Mouse (Mus musculus) limb, embryonic 12.5 days (tissue): ENCODE data around the gene Pdcd4. TPM values are rescaled to one million over a fixed set of nuclear protein-coding genes. Genes with fewer than 3 reads are reported as not detected.

ENCODE experiments used
- ATAC-seq: fragments of 200-750 bp; cut with Nextera tagmentation; 2 replicates; pipeline ENCODE4 v1.8.0; 2017; ENCODE audit warnings: low read depth, moderate TSS enrichment; ENCODE audit not compliant: insufficient number of reproducible peaks, insufficient read depth, low FRiP score, low TSS enrichment
- H3K27ac ChIP-seq: fragments of 300-500 bp; sonication (generic); 2 replicates; pipeline ENCODE4 v1.5.1; 2016; ENCODE audit warnings: mild to moderate bottlenecking, moderate library complexity
- H3K27me3 ChIP-seq: fragments of 300-500 bp; sonication (generic); 2 replicates; pipeline ENCODE4 v1.6.1; 2016; ENCODE audit warnings: mild to moderate bottlenecking, moderate library complexity
- H3K36me3 ChIP-seq: fragments of 300-500 bp; sonication (generic); 2 replicates; pipeline ENCODE4 v1.6.1; 2016; ENCODE audit warnings: mild to moderate bottlenecking, moderate library complexity
- H3K4me1 ChIP-seq: fragments of 300-500 bp; sonication (generic); replicated peaks from 2 replicates; pipeline ENCODE4 v1.6.1; 2016
- H3K4me2 ChIP-seq: fragments of 300-500 bp; sonication (generic); 2 replicates; pipeline ENCODE4 v1.6.1; 2016; ENCODE audit warnings: mild to moderate bottlenecking, moderate library complexity
- H3K4me3 ChIP-seq: fragments of 300-500 bp; sonication (generic); replicated peaks from 2 replicates; pipeline ENCODE4 v1.5.1; 2016; ENCODE audit warnings: mild to moderate bottlenecking
- H3K9ac ChIP-seq: fragments of 300-500 bp; sonication (generic); replicated peaks from 2 replicates; pipeline ENCODE4 v1.6.1; 2016; ENCODE audit warnings: mild to moderate bottlenecking, moderate library complexity
- H3K9me3 ChIP-seq: fragments of 300-500 bp; sonication (generic); 2 replicates; pipeline ENCODE4 v1.6.1; 2016; ENCODE audit warnings: mild to moderate bottlenecking, moderate library complexity
- WGBS: fragments of 180-500 bp; shearing (Covaris S2); methylation state at CpG from one replicate; pipeline ENCODE4 v1.1.7; 2016; 5-methylcytosine and 5-hydroxymethylcytosine counted together
- polyA plus RNA-seq: library from polyadenylated mRNA; unstranded; fragments of >200 nt; fragmentation: Nextera tagmentation; extraction: Ambion mirVana; gene quantifications from 2 replicates; pipeline ENCODE4 v1.2.1, GENCODE M21; 2016

Pdcd4 gene
- 106 and 107 TPM in 2 replicates for polyA plus RNA-seq

DNA sequence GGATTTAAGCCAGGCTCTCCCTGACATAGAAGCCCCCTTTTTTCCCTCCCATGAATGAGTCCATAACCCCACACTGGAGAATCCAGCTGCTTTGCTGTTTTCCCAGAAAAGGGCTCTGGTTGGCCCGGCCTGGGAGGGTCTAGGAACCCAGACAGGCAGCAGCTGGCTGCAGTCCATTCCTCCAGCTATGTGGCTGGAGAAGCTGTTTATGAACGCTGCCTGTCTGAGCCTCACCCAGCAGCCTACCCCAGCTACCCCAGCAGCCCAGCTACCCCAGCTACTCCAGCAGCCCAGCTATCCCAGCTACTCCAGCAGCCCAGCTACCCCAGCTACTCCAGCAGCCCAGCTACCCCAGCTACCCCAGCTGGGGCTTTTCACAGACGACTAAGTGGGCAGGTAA lies at the start of gene Pdcd4:
Gene Pdcd4 (plus strand): TSS at position 171 of the 400 bp plus-strand sequence.
- no peaks in the 10 kb centered on the region for H3K36me3 ChIP-seq
- 0 out of 2 replicates have a peak within 1 kb of the TSS, but pooled peaks have one; percentile 40 for H3K9ac ChIP-seq
- no peak within 1 kb of the TSS for H3K4me3 ChIP-seq
- ATAC-seq = peak; percentile 44; the same call in 1 of the 2 replicates
- peaks cover 53% of the 10 kb centered on the region for H3K4me1 ChIP-seq
- no peaks in the 10 kb centered on the region for H3K9me3 ChIP-seq
- H3K27me3 ChIP-seq = no peaks in the 10 kb centered on the region
- H3K4me2 ChIP-seq = no peak within 1 kb of the TSS
- 22% methylated on average over 3 of the region's 3 CpGs for WGBS
- peak within 1 kb of the TSS; percentile 89 for H3K27ac ChIP-seq

DNA sequence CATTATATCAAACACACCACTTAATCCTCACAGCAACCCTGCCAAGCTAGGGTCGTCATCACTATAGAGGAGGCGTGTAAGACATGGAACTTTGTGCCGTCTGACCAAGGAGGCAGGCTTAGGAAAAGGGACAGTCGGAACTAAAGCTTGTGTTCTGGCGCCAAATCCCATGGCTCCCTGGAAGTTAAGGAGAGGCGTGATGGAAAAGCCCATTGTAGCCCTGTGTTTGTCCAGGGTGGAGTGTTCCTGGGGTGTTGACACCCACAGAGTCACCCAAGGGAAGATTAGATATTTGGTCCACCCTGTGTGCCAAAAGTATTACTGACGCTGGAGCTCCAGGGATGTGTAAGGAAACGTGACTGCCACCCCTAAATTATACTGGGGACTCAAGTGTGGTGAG lies 48.1 kb upstream of the Pdcd4 start:
- 90% methylated on average over 8 of the region's 8 CpGs for WGBS
- Histone ChIP-seq H3K4me1 (peaks cover 5% of the 10 kb centered on the region; the same call in 1 of the 2 replicates), H3K27ac (no peak overlapping the region), H3K9me3 (no peaks in the 10 kb centered on the region), H3K27me3 (0 out of 2 replicates have a peak, but pooled peaks cover 3% of the 10 kb centered on the region), H3K4me2 (no peak overlapping the region), H3K4me3 (no peak overlapping the region), H3K36me3 (no peaks in the 10 kb centered on the region), H3K9ac (no peak overlapping the region)
- ATAC-seq = no peak

DNA sequence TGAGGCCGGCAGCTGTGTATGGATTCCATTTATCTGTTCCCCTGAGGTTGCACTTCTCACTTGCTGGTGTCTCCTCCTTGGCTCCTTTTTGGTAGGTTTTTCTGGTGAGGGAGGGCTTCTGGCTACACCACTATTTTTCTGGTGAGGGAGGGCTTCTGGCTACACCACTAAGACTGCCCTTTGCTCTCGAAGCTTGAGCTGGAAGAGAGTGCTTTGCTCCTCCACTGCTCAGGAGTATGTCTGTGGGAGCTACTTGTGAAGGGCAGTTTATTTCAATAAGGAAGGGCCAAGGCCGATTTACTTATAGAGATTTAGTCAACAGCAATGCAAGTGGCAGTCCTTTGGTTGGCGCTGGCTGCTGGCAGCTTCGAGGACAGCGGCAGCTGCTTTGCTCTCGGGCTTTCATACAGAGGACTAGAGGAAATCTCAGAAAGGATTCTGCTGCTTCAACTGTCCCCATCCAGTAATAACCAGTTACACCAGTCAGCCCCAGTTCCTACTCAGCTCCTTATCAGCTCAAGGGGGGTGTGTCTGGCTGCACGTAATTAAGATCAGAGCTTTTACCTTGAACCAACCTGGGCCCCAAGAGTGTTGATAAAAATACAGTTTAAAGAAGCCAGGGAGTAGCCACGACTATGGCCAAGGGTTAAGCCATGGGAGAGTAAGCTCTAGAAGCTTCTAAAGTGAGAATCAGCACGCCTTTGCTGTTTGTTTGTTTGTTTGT lies 43.6 kb upstream of the Pdcd4 start:
- Histone ChIP-seq H3K27me3 (no peaks in the 10 kb centered on the region), H3K4me1 (peaks cover 36% of the 10 kb centered on the region), H3K36me3 (no peaks in the 10 kb centered on the region), H3K9ac (no peak overlapping the region), H3K27ac (no peak overlapping the region), H3K4me3 (no peak overlapping the region), H3K9me3 (no peaks in the 10 kb centered on the region), H3K4me2 (no peak overlapping the region)
- 84% methylated on average over 10 of the region's 10 CpGs for WGBS
- no peak for ATAC-seq

DNA sequence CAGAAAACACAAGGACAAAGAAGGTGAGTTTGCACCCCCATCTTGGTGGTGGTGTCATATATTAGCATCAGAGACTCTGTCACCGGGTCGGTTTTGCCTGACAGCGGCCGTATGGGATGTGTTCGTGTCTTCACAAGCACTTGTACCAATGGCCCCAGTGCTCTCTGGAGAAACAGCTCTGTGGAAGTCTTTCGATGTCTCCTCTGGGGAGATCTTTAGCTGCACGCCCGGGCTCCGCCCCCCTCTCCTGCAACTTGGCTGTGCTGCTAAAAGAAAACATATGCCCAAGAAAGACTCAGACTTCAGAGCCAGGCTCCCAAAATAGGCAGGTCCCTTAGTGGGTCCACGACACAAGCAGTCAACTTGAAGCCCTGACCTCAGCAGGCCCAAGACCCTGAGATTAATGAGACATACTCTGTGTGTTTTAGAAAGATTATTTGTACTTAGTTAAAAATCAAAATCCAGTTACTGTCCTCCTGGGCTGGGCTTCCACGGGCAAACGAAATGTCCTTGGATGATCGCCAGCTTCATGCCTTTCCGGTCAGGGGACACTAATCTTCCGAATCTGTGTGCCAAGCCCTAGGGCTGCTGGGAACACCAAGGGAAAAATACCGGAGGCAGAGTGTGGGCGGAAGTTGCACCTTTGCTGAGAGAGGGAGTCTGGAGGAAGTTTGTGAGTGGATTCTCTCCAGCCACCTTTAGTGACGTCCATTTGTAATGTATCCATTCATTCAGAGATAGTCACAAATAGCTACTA lies 41.7 kb upstream of the Pdcd4 start:
- Histone ChIP-seq H3K9me3 (no peaks in the 10 kb centered on the region), H3K36me3 (no peaks in the 10 kb centered on the region), H3K4me1 (peaks cover 43% of the 10 kb centered on the region), H3K4me2 (peak overlapping the region; percentile 39), H3K4me3 (no peak overlapping the region), H3K9ac (no peak overlapping the region), H3K27ac (peak overlapping the region; percentile 80), H3K27me3 (no peaks in the 10 kb centered on the region)
- WGBS = 34% methylated on average over 18 of the region's 18 CpGs
- ATAC-seq = 0 out of 2 replicates have a peak, but pooled peaks have one; percentile 26

DNA sequence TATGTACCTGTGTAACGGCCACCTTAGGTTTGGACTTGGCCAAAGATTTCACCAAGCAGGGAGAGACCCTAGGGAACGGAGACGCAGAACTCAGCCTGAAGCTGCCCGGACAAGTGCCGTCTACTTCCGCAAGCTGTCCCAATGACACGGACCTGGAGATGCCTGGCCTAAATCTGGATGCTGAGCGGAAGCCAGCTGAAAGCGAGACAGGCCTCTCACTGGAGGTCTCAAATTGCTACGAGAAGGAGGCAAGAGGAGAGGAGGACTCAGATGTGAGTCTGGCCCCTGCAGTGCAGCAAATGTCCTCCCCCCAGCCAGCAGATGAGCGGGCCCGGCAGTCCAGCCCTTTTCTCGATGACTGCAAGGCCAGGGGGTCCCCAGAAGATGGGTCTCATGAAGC lies 40.7 kb upstream of the Pdcd4 start:
- peaks cover 43% of the 10 kb centered on the region for H3K4me1 ChIP-seq
- no peaks in the 10 kb centered on the region for H3K36me3 ChIP-seq
- H3K27me3 ChIP-seq = no peaks in the 10 kb centered on the region
- ATAC-seq = no peak
- WGBS = 79% methylated on average over 13 of the region's 13 CpGs
- 0 out of 2 replicates have a peak overlapping the region, but pooled peaks have one; percentile 35 for H3K27ac ChIP-seq
- H3K4me3 ChIP-seq = no peak overlapping the region
- H3K9ac ChIP-seq = no peak overlapping the region
- no peak overlapping the region for H3K4me2 ChIP-seq
- H3K9me3 ChIP-seq = no peaks in the 10 kb centered on the region

DNA sequence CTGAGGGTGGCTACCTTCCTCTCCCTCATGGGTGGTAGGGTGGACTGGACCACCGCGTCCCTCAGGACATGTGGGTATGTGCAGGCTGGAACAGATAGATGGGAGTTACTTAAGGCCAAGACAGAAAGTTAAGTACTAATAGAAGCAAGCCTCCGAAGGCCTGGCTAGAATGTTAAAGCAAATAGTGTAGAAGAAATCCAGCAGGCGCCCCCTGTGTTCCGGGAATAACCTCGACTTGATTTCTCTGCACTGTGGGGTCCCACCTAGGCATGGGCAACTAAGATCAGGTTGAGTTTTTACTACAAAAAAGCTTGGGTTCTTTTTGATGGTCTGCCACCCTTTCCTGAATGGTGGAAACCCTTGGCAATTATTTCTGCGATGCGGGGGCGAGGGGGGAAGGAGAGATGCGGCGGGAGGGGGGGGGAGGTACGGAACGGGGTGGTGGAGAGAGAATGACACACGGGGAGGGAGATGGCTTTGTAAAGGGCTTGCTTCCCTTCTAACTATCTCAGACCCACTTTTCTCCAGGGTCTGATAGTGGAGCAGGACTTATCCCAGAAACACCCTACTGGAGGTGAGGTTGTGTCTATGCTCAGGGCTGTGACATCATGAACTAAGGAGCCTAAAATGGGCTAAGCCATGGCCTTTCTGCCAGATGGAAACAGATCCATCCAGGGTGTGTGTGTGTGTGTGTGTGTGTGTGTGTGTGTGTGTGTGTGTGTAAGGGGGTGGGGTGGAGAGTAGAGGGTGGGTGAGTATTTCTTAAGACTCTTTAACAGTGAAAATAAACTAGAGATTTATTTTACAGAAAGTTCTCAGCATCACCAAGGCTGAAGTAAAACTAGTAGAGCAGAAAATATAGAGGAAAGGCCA lies 40.0 kb upstream of the Pdcd4 start:
- Histone ChIP-seq H3K9me3 (no peaks in the 10 kb centered on the region), H3K4me1 (peaks cover 49% of the 10 kb centered on the region), H3K36me3 (no peaks in the 10 kb centered on the region), H3K4me3 (no peak overlapping the region), H3K27ac (peak overlapping the region; percentile 80), H3K9ac (no peak overlapping the region), H3K4me2 (peak overlapping the region; percentile 4; the same call in 1 of the 2 replicates), H3K27me3 (no peaks in the 10 kb centered on the region)
- 85% methylated on average over 14 of the region's 14 CpGs for WGBS
- ATAC-seq = no peak

DNA sequence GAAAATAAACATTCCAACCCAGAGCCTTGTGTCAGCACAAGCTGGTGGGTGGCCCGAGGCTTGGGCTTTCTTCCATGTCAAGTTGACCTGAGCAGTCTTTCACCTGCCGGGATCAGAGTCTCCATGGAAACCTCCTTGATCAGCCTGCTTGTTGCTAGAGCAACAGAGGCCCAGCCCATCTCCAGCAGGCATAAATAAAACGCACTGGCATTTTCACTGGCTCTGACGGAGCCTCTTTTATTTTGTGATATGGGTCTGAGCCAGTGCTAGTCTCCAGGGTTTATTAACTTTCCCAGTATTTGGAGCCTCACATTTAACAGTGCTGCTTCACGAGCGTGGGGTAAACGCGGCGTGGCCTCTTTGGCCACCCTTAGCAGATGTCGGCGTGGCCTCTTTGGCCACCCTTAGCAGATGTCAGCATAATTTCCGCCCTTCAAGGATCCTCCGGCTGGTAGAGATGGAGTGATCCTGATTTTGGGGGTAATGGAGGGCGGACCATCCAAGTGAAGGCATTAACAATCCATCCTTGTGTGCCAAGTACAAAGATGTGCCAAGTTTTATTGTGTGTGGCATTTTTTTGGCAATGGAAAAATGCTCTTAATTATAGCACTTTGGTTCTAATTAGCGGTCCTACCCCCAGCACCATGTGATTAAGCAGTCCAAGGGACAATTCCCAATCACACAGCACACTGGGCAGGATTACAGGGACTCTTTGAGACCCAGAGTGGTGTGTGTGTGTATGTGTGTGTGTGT lies 39.2 kb upstream of the Pdcd4 start:
- peak overlapping the region; percentile 4 for H3K4me2 ChIP-seq
- 34% methylated on average over 15 of the region's 15 CpGs for WGBS
- H3K9ac ChIP-seq = no peak overlapping the region

DNA sequence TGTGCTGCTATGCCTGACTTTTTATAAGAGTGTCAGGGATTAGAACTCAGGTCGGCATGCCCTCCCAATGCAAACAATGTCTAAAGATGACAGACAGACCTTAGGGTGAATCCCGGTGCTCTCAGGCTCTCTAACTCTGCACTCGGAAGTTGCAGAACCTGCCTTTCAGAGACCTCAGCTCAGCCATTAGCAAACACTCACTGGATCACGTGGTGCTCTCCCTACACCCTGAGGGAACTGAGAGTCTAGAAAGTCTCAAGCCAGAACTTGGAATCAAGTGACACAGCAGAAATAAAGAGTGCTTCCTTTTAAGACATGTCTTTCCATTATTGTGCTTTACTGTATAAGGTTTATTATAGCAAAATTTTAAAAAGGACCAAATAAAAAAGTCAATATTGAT lies 37.1 kb upstream of the Pdcd4 start:
- WGBS = 70% methylated on average over 4 of the region's 4 CpGs
- Histone ChIP-seq H3K27ac (no peak overlapping the region), H3K4me3 (no peak overlapping the region), H3K27me3 (no peaks in the 10 kb centered on the region), H3K4me2 (no peak overlapping the region), H3K9me3 (no peaks in the 10 kb centered on the region), H3K4me1 (peaks cover 70% of the 10 kb centered on the region), H3K9ac (no peak overlapping the region), H3K36me3 (no peaks in the 10 kb centered on the region)
- ATAC-seq = no peak

More for the DNA sequence above, 39.2 kb upstream of the Pdcd4 start:
- no peak overlapping the region for H3K4me3 ChIP-seq
- peak; percentile 74; the same call in 1 of the 2 replicates for ATAC-seq
- peaks cover 57% of the 10 kb centered on the region for H3K4me1 ChIP-seq
- H3K9me3 ChIP-seq = no peaks in the 10 kb centered on the region
- H3K27ac ChIP-seq = peak overlapping the region; percentile 80
- H3K36me3 ChIP-seq = no peaks in the 10 kb centered on the region
- no peaks in the 10 kb centered on the region for H3K27me3 ChIP-seq

DNA sequence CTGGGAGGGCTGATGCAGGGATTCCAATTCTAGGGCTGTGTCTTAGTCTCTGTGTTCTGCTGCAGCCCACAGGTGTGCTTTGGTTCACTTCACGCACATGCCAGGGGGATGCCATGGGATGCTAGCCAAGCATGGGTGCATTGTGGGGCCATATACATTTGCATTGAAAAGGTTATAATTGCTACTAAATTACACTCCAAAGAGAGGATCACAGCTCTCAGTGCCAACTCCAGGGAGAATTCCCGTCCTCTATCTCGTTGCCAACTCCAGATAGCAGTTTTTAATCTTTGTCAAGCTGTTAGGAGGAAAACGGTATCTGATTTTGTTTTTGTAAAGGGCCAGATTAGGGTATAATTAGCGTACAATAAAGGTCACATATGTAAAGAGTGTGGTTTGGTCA lies 36.2 kb upstream of the Pdcd4 start:
- H3K36me3 ChIP-seq = no peaks in the 10 kb centered on the region
- 87% methylated on average over 5 of the region's 5 CpGs for WGBS
- no peak overlapping the region for H3K27ac ChIP-seq
- no peaks in the 10 kb centered on the region for H3K9me3 ChIP-seq
- peaks cover 62% of the 10 kb centered on the region for H3K4me1 ChIP-seq
- H3K4me2 ChIP-seq = no peak overlapping the region
- H3K4me3 ChIP-seq = no peak overlapping the region
- no peaks in the 10 kb centered on the region for H3K27me3 ChIP-seq
- no peak for ATAC-seq
- H3K9ac ChIP-seq = no peak overlapping the region

DNA sequence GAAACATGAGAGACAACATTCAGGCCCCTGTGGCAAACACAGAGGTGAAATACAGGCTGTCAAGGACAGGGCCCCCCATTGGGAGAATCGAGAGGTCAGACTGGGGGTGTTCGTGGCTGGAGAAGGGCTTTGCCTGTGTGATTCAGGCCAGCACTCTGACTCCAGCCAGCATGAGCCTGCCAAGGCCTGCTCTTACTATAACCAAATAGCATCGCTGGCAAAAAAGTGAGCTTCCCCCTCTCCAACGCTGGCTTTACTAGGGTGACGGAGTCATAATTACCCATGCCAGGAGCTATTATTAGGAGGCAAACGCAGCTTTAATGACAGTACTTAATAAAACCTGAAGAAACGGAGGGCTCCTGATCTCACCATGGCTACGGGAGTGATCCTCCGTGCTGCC lies 35.2 kb upstream of the Pdcd4 start:
- no peaks in the 10 kb centered on the region for H3K9me3 ChIP-seq
- no peak overlapping the region for H3K4me2 ChIP-seq
- ATAC-seq = no peak
- H3K4me3 ChIP-seq = no peak overlapping the region
- no peaks in the 10 kb centered on the region for H3K36me3 ChIP-seq
- no peak overlapping the region for H3K9ac ChIP-seq
- 56% methylated on average over 9 of the region's 9 CpGs for WGBS
- no peaks in the 10 kb centered on the region for H3K27me3 ChIP-seq
- H3K27ac ChIP-seq = no peak overlapping the region
- peaks cover 52% of the 10 kb centered on the region for H3K4me1 ChIP-seq
